Mouse (Mus musculus) lung, postnatal 0 days (tissue): ENCODE measurements around the gene Kbtbd8. TPM values are rescaled to one million over a fixed set of nuclear protein-coding genes. Genes with fewer than 3 reads are reported as not detected.
A peak's percentile ranks its signal among the peaks of the same experiment; 100 is the strongest.

Source experiments
- ATAC-seq: fragments of 200-750 bp; cut with Nextera tagmentation; 2 replicates; pipeline ENCODE4 v1.8.0; 2017; ENCODE audit warnings: moderate library complexity
- DNase-seq: peaks from one replicate; pipeline ENCODE4 v3.0.0-alpha.2; 2016; ENCODE audit warnings: low spot score
- H3K27ac ChIP-seq: fragments of 300-500 bp; sonication (generic); 2 replicates; pipeline ENCODE4 v1.5.1; 2014; ENCODE audit warnings: antibody characterized with exemption, mild to moderate bottlenecking, low read length, mixed read lengths
- H3K27me3 ChIP-seq: fragments of 300-500 bp; sonication (generic); replicated peaks from 2 replicates; pipeline ENCODE4 v1.6.1; 2014; ENCODE audit warnings: low read length, mixed read lengths; ENCODE audit not compliant: insufficient read depth
- H3K36me3 ChIP-seq: fragments of 300-500 bp; sonication (generic); 2 replicates; pipeline ENCODE4 v1.6.1; 2014; ENCODE audit warnings: low read length, mixed read lengths; ENCODE audit not compliant: insufficient read depth
- H3K4me1 ChIP-seq: fragments of 300-500 bp; sonication (generic); 2 replicates; pipeline ENCODE4 v1.6.1; 2014; ENCODE audit warnings: antibody characterized with exemption, low read depth, low read length, mixed read lengths; ENCODE audit not compliant: insufficient read depth
- H3K4me2 ChIP-seq: fragments of 300-500 bp; sonication (generic); replicated peaks from 2 replicates; pipeline ENCODE4 v1.6.1; 2014; ENCODE audit warnings: low read depth, mild to moderate bottlenecking, low read length, moderate library complexity, mixed read lengths
- H3K4me3 ChIP-seq: fragments of 300-500 bp; sonication (generic); 2 replicates; pipeline ENCODE4 v1.5.1; 2014; ENCODE audit warnings: low read depth, low read length
- H3K9ac ChIP-seq: fragments of 300-500 bp; sonication (generic); replicated peaks from 2 replicates; pipeline ENCODE4 v1.6.1; 2014; ENCODE audit warnings: low read depth, mild to moderate bottlenecking
- H3K9me3 ChIP-seq: fragments of 300-500 bp; sonication (generic); 2 replicates; pipeline ENCODE4 v1.6.1; 2016; ENCODE audit warnings: low read length, mixed read lengths
- CTCF ChIP-seq: IDR thresholded peaks from 2 replicates; pipeline ENCODE4 v1.5.1; 2016; ENCODE audit warnings: antibody characterized with exemption, mild to moderate bottlenecking
- EP300 ChIP-seq: IDR thresholded peaks from 2 replicates; pipeline ENCODE4 v1.6.1; 2016; ENCODE audit warnings: antibody characterized with exemption, mild to moderate bottlenecking, control low read depth
- WGBS: fragments of 180-500 bp; shearing (Covaris S2); extraction: QIAGEN DNeasy Blood & Tissue Kit; methylation state at CpG from one replicate; pipeline ENCODE4 v1.1.7; 2014; 5-methylcytosine and 5-hydroxymethylcytosine counted together
- polyA plus RNA-seq: library from polyadenylated mRNA; unstranded; fragments of >200 nt; fragmentation: Nextera tagmentation; extraction: Ambion mirVana; gene quantifications from 2 replicates; pipeline ENCODE4 v1.2.1, GENCODE M21; 2015

Gene Kbtbd8
- polyA plus RNA-seq, result 0.58 and 0.91 TPM in 2 replicates

DNA sequence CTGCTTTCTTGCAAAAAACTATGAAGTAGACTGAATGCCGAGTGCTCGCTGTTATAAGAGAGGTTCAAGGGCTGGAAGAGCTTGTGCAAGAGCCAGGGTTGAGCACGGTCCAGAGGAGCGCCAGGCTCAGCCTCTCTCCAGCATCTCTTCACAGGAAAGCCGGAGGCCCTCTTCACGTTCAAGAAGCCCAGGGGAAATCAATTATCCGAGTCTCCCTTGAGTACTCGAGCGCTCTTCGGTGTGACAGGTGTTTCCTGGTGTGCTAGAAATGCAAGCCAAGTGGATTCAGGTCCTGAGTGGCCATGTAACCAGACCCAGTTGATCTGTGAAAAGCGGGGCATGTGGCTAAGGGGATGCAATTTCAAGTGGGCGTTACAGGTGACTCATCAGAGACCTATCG is at the start of gene Kbtbd8:
Gene Kbtbd8, plus strand, starts transcription at position 295 of the 400 bp plus-strand sequence.
- no peak within 1 kb of the TSS for H3K27ac ChIP-seq
- H3K4me1 ChIP-seq, result no peaks in the 10 kb centered on the region
- DNase-seq, result peak; percentile 61
- TF ChIP-seq EP300 (no peak), CTCF (no peak)
- H3K27me3 ChIP-seq, result peaks cover 11% of the 10 kb centered on the region; the same call in 1 of the 2 replicates
- H3K9ac ChIP-seq, result no peak within 1 kb of the TSS
- peak within 1 kb of the TSS; percentile 85 for H3K4me2 ChIP-seq
- H3K9me3 ChIP-seq, result no peaks in the 10 kb centered on the region
- ATAC-seq, result peak; percentile 20; the same call in 1 of the 2 replicates
- peak within 1 kb of the TSS; percentile 60 for H3K4me3 ChIP-seq
- WGBS, result 19% methylated on average over 13 of the region's 13 CpGs
- no peaks in the 10 kb centered on the region for H3K36me3 ChIP-seq

DNA sequence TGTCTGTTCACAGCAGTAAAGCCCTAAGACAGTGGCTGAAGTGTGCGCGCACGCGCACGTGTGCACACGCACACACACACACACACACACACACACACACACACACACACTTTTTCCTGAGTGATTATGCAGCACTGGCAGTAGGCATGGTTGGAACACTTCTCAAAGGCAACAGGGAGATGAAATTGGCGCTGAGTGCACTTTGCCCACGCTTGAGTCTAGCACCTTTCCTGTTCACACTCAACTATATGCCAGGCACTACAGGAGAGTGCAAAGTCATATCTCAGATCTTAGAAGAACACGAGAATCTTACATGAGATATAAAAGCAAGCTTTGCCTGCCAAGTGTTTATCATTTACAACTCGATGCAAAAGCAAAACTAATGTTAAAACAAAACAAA is 47.3 kb upstream of the Kbtbd8 start:
- H3K27ac ChIP-seq, result no peak overlapping the region
- ATAC-seq (no peak), DNase-seq (no peak)
- H3K4me1 ChIP-seq, result no peaks in the 10 kb centered on the region
- H3K9me3 ChIP-seq, result no peaks in the 10 kb centered on the region
- 83% methylated on average over 10 of the region's 10 CpGs for WGBS
- H3K9ac ChIP-seq, result no peak overlapping the region
- H3K4me2 ChIP-seq, result no peak overlapping the region
- H3K36me3 ChIP-seq, result no peaks in the 10 kb centered on the region
- H3K27me3 ChIP-seq, result no peaks in the 10 kb centered on the region
- TF ChIP-seq EP300, result no peak
- no peak for TF ChIP-seq CTCF
- no peak overlapping the region for H3K4me3 ChIP-seq

DNA sequence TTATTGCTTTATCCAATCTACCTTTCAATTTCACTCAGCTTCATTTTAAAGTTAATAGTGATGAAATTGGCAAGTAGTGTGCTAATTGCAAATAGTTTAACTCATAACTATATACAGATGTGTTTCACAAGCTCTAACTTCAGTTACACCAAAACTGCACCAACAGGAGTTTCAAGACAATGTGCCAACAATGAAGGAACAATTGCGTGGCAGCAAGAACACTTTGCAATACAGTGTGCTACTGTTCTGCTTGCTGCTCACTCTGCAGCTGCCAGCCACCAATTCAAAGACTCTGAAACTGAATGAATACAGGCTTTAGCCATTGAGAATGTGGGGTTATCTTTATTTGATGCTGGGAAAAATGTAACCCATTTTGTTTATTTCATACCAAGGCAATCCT is 31.8 kb upstream of the Kbtbd8 start:
- Histone ChIP-seq H3K9ac (no peak overlapping the region), H3K4me1 (no peaks in the 10 kb centered on the region), H3K4me3 (no peak overlapping the region), H3K36me3 (no peaks in the 10 kb centered on the region), H3K27me3 (no peaks in the 10 kb centered on the region), H3K27ac (no peak overlapping the region), H3K9me3 (no peaks in the 10 kb centered on the region), H3K4me2 (no peak overlapping the region)
- ATAC-seq, result no peak
- WGBS, result 65% methylated on average over 1 of the region's 1 CpGs
- DNase-seq, result no peak
- TF ChIP-seq EP300 (no peak), CTCF (no peak)

DNA sequence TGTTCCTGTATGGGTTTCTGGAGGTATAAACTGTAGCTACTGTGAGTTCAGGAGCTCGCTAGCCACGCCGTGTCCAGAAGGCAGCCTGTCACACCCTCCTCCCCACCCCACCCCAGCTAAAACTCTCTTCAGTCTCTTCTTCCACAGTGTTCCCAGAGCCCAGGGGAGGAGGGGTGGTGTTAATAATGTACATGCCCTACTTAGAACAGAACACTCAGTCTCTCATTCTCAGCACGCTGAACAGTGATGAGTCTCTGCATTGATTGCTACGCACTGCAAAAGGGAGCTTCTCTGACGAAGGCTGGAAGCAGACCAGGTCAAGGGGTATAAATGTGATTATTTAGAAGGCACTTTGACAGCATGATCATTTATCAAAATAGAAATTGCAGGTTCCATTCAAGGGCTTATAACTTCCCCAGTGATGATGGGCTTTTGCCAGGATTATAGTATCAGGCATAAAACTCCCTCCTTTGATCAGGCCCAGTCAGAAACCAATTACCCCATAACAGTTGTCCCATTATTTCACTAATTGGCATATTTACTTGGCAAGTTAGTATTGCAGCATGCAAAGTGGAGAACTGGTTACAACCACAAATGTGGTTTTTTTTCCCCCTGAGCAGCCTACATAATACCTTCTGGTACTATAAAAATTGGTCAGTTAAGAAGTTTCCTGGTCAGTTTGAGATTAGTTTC is 29.7 kb upstream of the Kbtbd8 start:
- Histone ChIP-seq H3K9ac (no peak overlapping the region), H3K27me3 (no peaks in the 10 kb centered on the region), H3K36me3 (no peaks in the 10 kb centered on the region), H3K4me3 (no peak overlapping the region), H3K9me3 (no peaks in the 10 kb centered on the region), H3K27ac (no peak overlapping the region), H3K4me1 (no peaks in the 10 kb centered on the region), H3K4me2 (no peak overlapping the region)
- ATAC-seq, result no peak
- TF ChIP-seq CTCF (no peak), EP300 (no peak)
- DNase-seq, result no peak
- 82% methylated on average over 6 of the region's 6 CpGs for WGBS

DNA sequence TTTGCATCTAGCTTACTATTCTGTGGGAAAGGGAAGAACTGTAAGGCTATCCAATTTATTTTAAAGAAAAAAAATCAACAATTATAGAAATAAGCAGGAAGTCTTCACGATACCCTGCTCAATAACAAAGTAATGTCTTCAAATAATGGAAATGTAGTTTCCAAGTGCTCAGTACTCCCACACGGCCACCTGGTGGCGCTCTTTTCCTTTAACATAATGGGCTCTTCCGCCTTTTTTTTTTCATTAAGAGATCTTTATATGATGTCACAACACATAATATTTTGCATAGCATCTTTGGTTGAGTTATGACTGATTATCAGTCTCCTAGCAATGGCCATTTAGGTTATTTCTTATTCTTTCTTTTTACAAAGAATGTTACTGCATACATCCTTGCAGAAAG is 29.0 kb upstream of the Kbtbd8 start:
- H3K4me3 ChIP-seq, result no peak overlapping the region
- 41% methylated on average over 4 of the region's 4 CpGs for WGBS
- peak; percentile 21 for DNase-seq

DNA sequence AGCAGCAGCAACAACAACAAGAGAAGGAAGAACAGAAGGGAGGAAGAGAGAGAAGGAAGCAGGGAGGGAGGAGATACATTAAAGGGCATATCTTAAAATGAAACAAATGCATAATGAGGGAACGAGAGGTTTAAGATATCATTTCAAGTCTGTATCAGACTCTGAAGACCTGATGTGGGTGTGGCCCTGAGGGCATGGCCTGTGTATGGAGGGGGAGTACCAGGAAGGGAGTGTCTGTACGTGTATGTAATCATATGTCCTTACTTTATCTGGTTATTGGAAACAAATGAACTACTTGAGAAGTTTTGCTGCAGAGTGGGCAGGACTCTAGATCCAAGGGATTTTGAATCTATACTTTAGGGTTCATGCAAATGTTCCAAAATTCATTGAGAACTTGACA is 22.3 kb upstream of the Kbtbd8 start:
- Histone ChIP-seq H3K36me3 (no peaks in the 10 kb centered on the region), H3K9ac (no peak overlapping the region), H3K27me3 (no peaks in the 10 kb centered on the region), H3K27ac (no peak overlapping the region), H3K4me2 (no peak overlapping the region), H3K9me3 (no peaks in the 10 kb centered on the region), H3K4me1 (no peaks in the 10 kb centered on the region), H3K4me3 (no peak overlapping the region)
- WGBS, result 46% methylated on average over 2 of the region's 2 CpGs
- TF ChIP-seq CTCF (no peak), EP300 (no peak)
- no peak for DNase-seq
- no peak for ATAC-seq

More for the DNA sequence above, 29.0 kb upstream of the Kbtbd8 start:
- ATAC-seq, result no peak
- no peaks in the 10 kb centered on the region for H3K27me3 ChIP-seq
- H3K9ac ChIP-seq, result no peak overlapping the region
- H3K4me2 ChIP-seq, result no peak overlapping the region
- TF ChIP-seq CTCF (peak; percentile 46), EP300 (no peak)
- H3K27ac ChIP-seq, result no peak overlapping the region
- no peaks in the 10 kb centered on the region for H3K36me3 ChIP-seq
- no peaks in the 10 kb centered on the region for H3K4me1 ChIP-seq
- H3K9me3 ChIP-seq, result no peaks in the 10 kb centered on the region
